Mouse (Mus musculus): Measurements from ENCODE around the gene Adipor2.

- TF ChIP-seq CTCF (IDR thresholded peaks at IDR 0.05; ENCODE audit: low read depth) (no peak), EP300 (IDR thresholded peaks at IDR 0.05; ENCODE audit: low read depth) (no peak)
These were observed 41.5 kb upstream of the Adipor2 start for GRCm38 (mm10) chr6:119459041-119459440.
